Mouse (Mus musculus) thymus, adult 2 months (tissue): ENCODE data around the gene Prkra.

ENCODE experiments used
- CTCF ChIP-seq: fragments of 200-500 bp; IDR thresholded peaks from 2 replicates; pipeline ENCODE4 v1.5.1; 2012; ENCODE audit warnings: mild to moderate bottlenecking, control low read depth, low read length, moderate library complexity, borderline replicate concordance; ENCODE audit not compliant: control insufficient read depth, poor library complexity, insufficient read depth; ENCODE audit errors: extremely low read depth
- POLR2A ChIP-seq: fragments of 200-500 bp; IDR thresholded peaks from 2 replicates; pipeline ENCODE4 v1.6.1; 2012; ENCODE audit warnings: mild to moderate bottlenecking, low read length, control low read depth, moderate library complexity; ENCODE audit not compliant: control insufficient read depth, poor library complexity, insufficient read depth; ENCODE audit errors: extremely low read depth

DNA sequence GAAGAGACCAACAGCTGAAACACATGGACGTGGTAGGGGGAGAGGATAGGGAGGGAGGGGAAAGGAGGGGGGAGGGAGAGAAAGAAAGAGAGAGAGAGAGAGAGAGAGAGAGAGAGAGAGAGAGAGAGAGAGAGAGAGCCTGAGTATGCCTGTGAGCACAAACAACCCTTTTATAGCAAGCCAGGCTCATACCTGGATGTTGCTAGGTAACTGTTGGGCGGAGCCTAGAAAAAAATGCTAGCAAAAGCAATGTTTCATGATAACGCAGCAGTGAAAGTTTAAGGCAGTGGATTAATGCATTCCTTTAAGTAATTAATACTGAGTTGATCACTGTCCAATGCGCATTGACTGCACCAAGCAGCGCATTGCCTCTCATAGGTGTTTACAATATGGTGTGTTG is 6.8 kb upstream of the Prkra start:
- TF ChIP-seq POLR2A (no peak), CTCF (no peak)
